Mouse (Mus musculus) embryo, embryonic 10 days (tissue): ENCODE data around the gene Ccdc121.

ENCODE experiments used
- DNase-seq: peaks from one replicate; pipeline ENCODE4 v3.0.0-alpha.2; 2015; ENCODE audit warnings: low spot score

Ccdc121 gene

GRCm38 (mm10) chr1:181511307-181511706 is at the start of gene Ccdc121:
Gene Ccdc121, minus strand, starts transcription at chr1:181511451.
- DNase-seq = peak; percentile 39

- DNase-seq = no peak
Measured at GRCm38 (mm10) chr1:181560325-181560724, 49.1 kb upstream of the Ccdc121 start.

GRCm38 (mm10) chr1:181559655-181560054 is 48.4 kb upstream of the Ccdc121 start:
- DNase-seq = no peak

GRCm38 (mm10) chr1:181555475-181555874 is 44.2 kb upstream of the Ccdc121 start:
- no peak for DNase-seq

- no peak for DNase-seq
Measured at GRCm38 (mm10) chr1:181552533-181553410, 41.5 kb upstream of the Ccdc121 start.

GRCm38 (mm10) chr1:181550826-181551225 is 39.6 kb upstream of the Ccdc121 start:
- no peak for DNase-seq

GRCm38 (mm10) chr1:181549987-181550386 is 38.7 kb upstream of the Ccdc121 start:
- no peak for DNase-seq

GRCm38 (mm10) chr1:181545044-181545772 is 34.0 kb upstream of the Ccdc121 start:
- peak; percentile 93 for DNase-seq

- DNase-seq = no peak
Measured at GRCm38 (mm10) chr1:181543711-181544383, 32.6 kb upstream of the Ccdc121 start.

- no peak for DNase-seq
Measured at GRCm38 (mm10) chr1:181539846-181540769, 28.9 kb upstream of the Ccdc121 start.

- no peak for DNase-seq
Measured at GRCm38 (mm10) chr1:181537627-181538525, 26.6 kb upstream of the Ccdc121 start.

GRCm38 (mm10) chr1:181535165-181535873 is 24.1 kb upstream of the Ccdc121 start:
- DNase-seq = peak; percentile 33

- no peak for DNase-seq
Measured at GRCm38 (mm10) chr1:181529368-181529767, 18.1 kb upstream of the Ccdc121 start.

GRCm38 (mm10) chr1:181525996-181526395 is 14.7 kb upstream of the Ccdc121 start:
- no peak for DNase-seq

GRCm38 (mm10) chr1:181523831-181524230 is 12.6 kb upstream of the Ccdc121 start:
- DNase-seq = no peak

- no peak for DNase-seq
Measured at GRCm38 (mm10) chr1:181521401-181522091, 10.3 kb upstream of the Ccdc121 start.

- DNase-seq = no peak
Measured at GRCm38 (mm10) chr1:181519137-181519536, 7.9 kb upstream of the Ccdc121 start.

GRCm38 (mm10) chr1:181518046-181518445 is 6.8 kb upstream of the Ccdc121 start:
- no peak for DNase-seq
